In genomic region chr7:19095751-19096110, GRCm38 (mm10) we compare ENCODE assay signal across 8 mouse cellular contexts. TPM values are rescaled to one million over a fixed set of nuclear protein-coding genes. Genes with fewer than 3 reads are reported as not detected.
DNase-seq lines count a peak whose midpoint lies in the region; ATAC-seq lines count a peak whose summit lies in the region.

No protein-coding gene starts in this region.

- H3K36me3 ChIP-seq in embryonic facial prominence, embryonic 13.5 days = peaks cover 17% of the 10 kb centered on the region
- H3K36me3 ChIP-seq in heart, embryonic 16.5 days (ENCODE audit: control insufficient read depth, insufficient read depth) = peaks cover 11% of the 10 kb centered on the region

- no peaks in the 10 kb centered on the region for H3K9me3 ChIP-seq in embryonic facial prominence, embryonic 13.5 days
- no peaks in the 10 kb centered on the region for H3K9me3 ChIP-seq in heart, embryonic 16.5 days (replicated peaks; ENCODE audit: control insufficient read depth, low read length)

- 0 out of 2 replicates have a peak, but pooled peaks have one; percentile 5 for ATAC-seq in embryonic facial prominence, embryonic 13.5 days (ENCODE audit: insufficient number of reproducible peaks, insufficient read depth, low FRiP score, low TSS enrichment, low read depth)
- ATAC-seq in heart, embryonic 16.5 days (replicated peaks; ENCODE audit: extremely low read depth, insufficient read depth, low FRiP score) = no peak
- ATAC-seq in megakaryocyte progenitor cell, adult 5-6 weeks (replicated peaks; ENCODE audit: poor library complexity) = peak; percentile 19

- peak overlapping the region; percentile 99 for H3K27ac ChIP-seq in embryonic facial prominence, embryonic 13.5 days
- peak overlapping the region; percentile 99 for H3K27ac ChIP-seq in heart, embryonic 16.5 days (ENCODE audit: low read length)

- H3K4me3 ChIP-seq in embryonic facial prominence, embryonic 13.5 days = peak overlapping the region; percentile 85
- H3K4me3 ChIP-seq in heart, embryonic 16.5 days (ENCODE audit: low read length) = peak overlapping the region; percentile 65

- H3K9ac ChIP-seq in embryonic facial prominence, embryonic 13.5 days = peak overlapping the region; percentile 98
- H3K9ac ChIP-seq in heart, embryonic 16.5 days (ENCODE audit: low read length) = peak overlapping the region; percentile 84

- peak overlapping the region; percentile 91 for H3K4me2 ChIP-seq in embryonic facial prominence, embryonic 13.5 days
- peak overlapping the region; percentile 94 for H3K4me2 ChIP-seq in heart, embryonic 16.5 days (ENCODE audit: low read depth, low read length)

- H3K27me3 ChIP-seq in embryonic facial prominence, embryonic 13.5 days = peaks cover 7% of the 10 kb centered on the region
- no peaks in the 10 kb centered on the region for H3K27me3 ChIP-seq in heart, embryonic 16.5 days (ENCODE audit: control insufficient read depth, insufficient read depth, low read length)

- H3K4me1 ChIP-seq in embryonic facial prominence, embryonic 13.5 days = peaks cover 51% of the 10 kb centered on the region
- peaks cover 43% of the 10 kb centered on the region for H3K4me1 ChIP-seq in heart, embryonic 16.5 days (ENCODE audit: control insufficient read depth, insufficient read depth, low read length)

- WGBS in embryonic facial prominence, embryonic 13.5 days = 1% methylated on average over 19 of the region's 19 CpGs
- 1% methylated on average over 19 of the region's 19 CpGs for WGBS in heart, embryonic 16.5 days

- peak; percentile 53 for DNase-seq in thymus, postnatal 4 days
- DNase-seq in thymus, postnatal 25 days = no peak
- peak; percentile 67 to 90 for DNase-seq in kidney, postnatal 25 days
- peak; percentile 84 for DNase-seq in yolk sac, embryonic 10.5 days (ENCODE audit: low spot score)
- no peak for DNase-seq in left cerebral cortex, adult 9 months (ENCODE audit: low spot score in 2 of 2)

RNA-seq across cellular contexts. Expression of gene Six5, which starts 1.3 kb away (rescaled TPM):
- polyA plus RNA-seq in embryonic facial prominence, embryonic 13.5 days (2015; fragmentation: Nextera tagmentation; extraction: Ambion mirVana) = 14.7 and 15.3 TPM in 2 replicates
- polyA plus RNA-seq in heart, embryonic 16.5 days (2015; fragmentation: Nextera tagmentation; extraction: Ambion mirVana) = 5.1 and 5.4 TPM in 2 replicates
- total RNA-seq in megakaryocyte progenitor cell, adult 5-6 weeks (2015) = 2.8 and 3.9 TPM in 2 replicates
- total RNA-seq in megakaryocyte progenitor cell, adult 5-6 weeks (2017) = 2.3 and 2.4 TPM in 2 replicates

RNA-seq across cellular contexts. Expression of gene Dmpk, which starts 12.1 kb away (rescaled TPM):
- 13.1 and 16.8 TPM in 2 replicates for polyA plus RNA-seq in embryonic facial prominence, embryonic 13.5 days (2015; fragmentation: Nextera tagmentation; extraction: Ambion mirVana)
- 70.7 and 85.5 TPM in 2 replicates for polyA plus RNA-seq in heart, embryonic 16.5 days (2015; fragmentation: Nextera tagmentation; extraction: Ambion mirVana)
- 0.78 and 1.9 TPM in 2 replicates for total RNA-seq in megakaryocyte progenitor cell, adult 5-6 weeks (2015)
- total RNA-seq in megakaryocyte progenitor cell, adult 5-6 weeks (2017) = 0.84 TPM in 1 of 2 replicates, not detected in the other

RNA-seq across cellular contexts. Expression of gene Dmwd, which starts 19.7 kb away (rescaled TPM):
- 16.4 and 17.6 TPM in 2 replicates for polyA plus RNA-seq in embryonic facial prominence, embryonic 13.5 days (2015; fragmentation: Nextera tagmentation; extraction: Ambion mirVana)
- polyA plus RNA-seq in heart, embryonic 16.5 days (2015; fragmentation: Nextera tagmentation; extraction: Ambion mirVana) = 12.6 and 14.1 TPM in 2 replicates
- 4.4 and 5.5 TPM in 2 replicates for total RNA-seq in megakaryocyte progenitor cell, adult 5-6 weeks (2015)
- total RNA-seq in megakaryocyte progenitor cell, adult 5-6 weeks (2017) = 1.5 and 2.3 TPM in 2 replicates

RNA-seq across cellular contexts. Expression of gene Gm4969, which starts 22.4 kb away (rescaled TPM):
- polyA plus RNA-seq in embryonic facial prominence, embryonic 13.5 days (2015; fragmentation: Nextera tagmentation; extraction: Ambion mirVana) = 3.5 and 4.4 TPM in 2 replicates
- 0.38 and 0.64 TPM in 2 replicates for polyA plus RNA-seq in heart, embryonic 16.5 days (2015; fragmentation: Nextera tagmentation; extraction: Ambion mirVana)
- total RNA-seq in megakaryocyte progenitor cell, adult 5-6 weeks (2015) = 0.24 and 0.57 TPM in 2 replicates
- total RNA-seq in megakaryocyte progenitor cell, adult 5-6 weeks (2017) = 0.03 and 0.42 TPM in 2 replicates

RNA-seq across cellular contexts. Expression of gene Fbxo46, which starts 23.9 kb away (rescaled TPM):
- polyA plus RNA-seq in embryonic facial prominence, embryonic 13.5 days (2015; fragmentation: Nextera tagmentation; extraction: Ambion mirVana) = 15.3 and 16.6 TPM in 2 replicates
- polyA plus RNA-seq in heart, embryonic 16.5 days (2015; fragmentation: Nextera tagmentation; extraction: Ambion mirVana) = 9.8 and 9.9 TPM in 2 replicates
- total RNA-seq in megakaryocyte progenitor cell, adult 5-6 weeks (2015) = 2.0 and 2.1 TPM in 2 replicates
- total RNA-seq in megakaryocyte progenitor cell, adult 5-6 weeks (2017) = 4.2 and 5.0 TPM in 2 replicates

Comparison
In these comparisons a context has a peak if more than half of its experiments do, and no peak if none do; other contexts are left out.
1. DNase-seq: peak in thymus, postnatal 4 days (single experiment), kidney, postnatal 25 days (2 of 2) and yolk sac, embryonic 10.5 days (single experiment); none in thymus, postnatal 25 days (single experiment) and left cerebral cortex, adult 9 months (0 of 2).